Mouse (Mus musculus) E14TG2a.4 (cell line): ENCODE data around the gene Cox4i1.
A peak's percentile ranks its signal among the peaks of the same experiment; 100 is the strongest.

Experiments
- H3K27me3 ChIP-seq: 2 replicates; pipeline ENCODE4 v1.6.1; 2014; ENCODE audit warnings: low read length, control low read depth; ENCODE audit not compliant: insufficient read depth
- H3K36me3 ChIP-seq: 2 replicates; pipeline ENCODE4 v1.6.1; 2014; ENCODE audit warnings: low read length, control low read depth; ENCODE audit not compliant: insufficient read depth
- H3K4me1 ChIP-seq: replicated peaks from 2 replicates; pipeline ENCODE4 v1.6.1; 2014; ENCODE audit warnings: low read depth, low read length, control low read depth
- H3K4me3 ChIP-seq: replicated peaks from 2 replicates; pipeline ENCODE4 v1.5.1; 2014; ENCODE audit warnings: mild to moderate bottlenecking, low read length
- H3K9me3 ChIP-seq: 2 replicates; pipeline ENCODE4 v1.6.1; 2014; ENCODE audit warnings: low read length, control low read depth
- CTCF ChIP-seq: conservative IDR thresholded peaks from 2 replicates; pipeline ENCODE4 v1.5.1; 2014; ENCODE audit warnings: low read length
- NANOG ChIP-seq: IDR thresholded peaks from 2 replicates; pipeline ENCODE4 v1.6.1; 2014; ENCODE audit warnings: borderline replicate concordance, low read length, mixed read lengths
- POU5F1 ChIP-seq: IDR thresholded peaks from 2 replicates; pipeline ENCODE4 v1.6.1; 2014; ENCODE audit warnings: low read length, borderline replicate concordance

The Cox4i1 gene

GRCm38 (mm10) chr8:120697154-120697978, 29.3 kb downstream of the Cox4i1 start:
- Histone ChIP-seq H3K4me3 (no peak overlapping the region), H3K36me3 (no peaks in the 10 kb centered on the region), H3K4me1 (peaks cover 20% of the 10 kb centered on the region), H3K27me3 (peaks cover 28% of the 10 kb centered on the region), H3K9me3 (no peaks in the 10 kb centered on the region)
- TF ChIP-seq NANOG (no peak), POU5F1 (no peak), CTCF (no peak)

GRCm38 (mm10) chr8:120697979-120698272, 29.9 kb downstream of the Cox4i1 start:
- Histone ChIP-seq H3K27me3 (peaks cover 31% of the 10 kb centered on the region), H3K4me3 (no peak overlapping the region), H3K36me3 (no peaks in the 10 kb centered on the region), H3K9me3 (no peaks in the 10 kb centered on the region), H3K4me1 (peaks cover 20% of the 10 kb centered on the region)
- TF ChIP-seq CTCF (peak; percentile 88), POU5F1 (no peak), NANOG (no peak)

- no peak for TF ChIP-seq CTCF
- H3K27me3 ChIP-seq = peaks cover 32% of the 10 kb centered on the region
- H3K4me3 ChIP-seq = no peak overlapping the region
- peaks cover 20% of the 10 kb centered on the region for H3K4me1 ChIP-seq
- H3K36me3 ChIP-seq = no peaks in the 10 kb centered on the region
- no peaks in the 10 kb centered on the region for H3K9me3 ChIP-seq
Observed at GRCm38 (mm10) chr8:120698426-120698825, 30.4 kb downstream of the Cox4i1 start.

GRCm38 (mm10) chr8:120699079-120699478, 31.1 kb downstream of the Cox4i1 start:
- TF ChIP-seq CTCF (no peak), POU5F1 (no peak), NANOG (no peak)
- no peaks in the 10 kb centered on the region for H3K9me3 ChIP-seq
- no peak overlapping the region for H3K4me3 ChIP-seq
- no peaks in the 10 kb centered on the region for H3K36me3 ChIP-seq
- peaks cover 36% of the 10 kb centered on the region for H3K27me3 ChIP-seq
- H3K4me1 ChIP-seq = peaks cover 16% of the 10 kb centered on the region

- TF ChIP-seq NANOG (no peak), POU5F1 (no peak), CTCF (no peak)
Observed at GRCm38 (mm10) chr8:120699565-120699964, 31.5 kb downstream of the Cox4i1 start.

GRCm38 (mm10) chr8:120700053-120700452, 32.0 kb downstream of the Cox4i1 start:
- Histone ChIP-seq H3K9me3 (no peaks in the 10 kb centered on the region), H3K4me3 (no peak overlapping the region), H3K4me1 (peaks cover 13% of the 10 kb centered on the region), H3K27me3 (peaks cover 41% of the 10 kb centered on the region), H3K36me3 (no peaks in the 10 kb centered on the region)
- no peak for TF ChIP-seq POU5F1

More at GRCm38 (mm10) chr8:120699565-120699964, 31.5 kb downstream of the Cox4i1 start:
- Histone ChIP-seq H3K4me1 (peaks cover 11% of the 10 kb centered on the region), H3K27me3 (peaks cover 39% of the 10 kb centered on the region), H3K4me3 (no peak overlapping the region), H3K9me3 (no peaks in the 10 kb centered on the region), H3K36me3 (no peaks in the 10 kb centered on the region)

GRCm38 (mm10) chr8:120701758-120702465, 33.9 kb downstream of the Cox4i1 start:
- no peak for TF ChIP-seq CTCF
- Histone ChIP-seq H3K4me3 (peak overlapping the region; percentile 26; the same call in 1 of the 2 replicates), H3K4me1 (peaks cover 23% of the 10 kb centered on the region), H3K27me3 (peaks cover 48% of the 10 kb centered on the region), H3K36me3 (no peaks in the 10 kb centered on the region), H3K9me3 (no peaks in the 10 kb centered on the region)

- H3K4me1 ChIP-seq = peaks cover 23% of the 10 kb centered on the region
- H3K9me3 ChIP-seq = no peaks in the 10 kb centered on the region
- H3K27me3 ChIP-seq = peaks cover 58% of the 10 kb centered on the region
- H3K4me3 ChIP-seq = no peak overlapping the region
- no peak for TF ChIP-seq POU5F1
- TF ChIP-seq CTCF = no peak
- no peak for TF ChIP-seq NANOG
- H3K36me3 ChIP-seq = no peaks in the 10 kb centered on the region
Observed at GRCm38 (mm10) chr8:120704203-120704602, 36.2 kb downstream of the Cox4i1 start.

GRCm38 (mm10) chr8:120705163-120705562, 37.1 kb downstream of the Cox4i1 start:
- H3K9me3 ChIP-seq = no peaks in the 10 kb centered on the region
- peaks cover 23% of the 10 kb centered on the region for H3K4me1 ChIP-seq
- no peaks in the 10 kb centered on the region for H3K36me3 ChIP-seq
- TF ChIP-seq CTCF (no peak), NANOG (no peak), POU5F1 (no peak)
- H3K4me3 ChIP-seq = peak overlapping the region; percentile 68
- peaks cover 52% of the 10 kb centered on the region for H3K27me3 ChIP-seq
